Mouse (Mus musculus): ENCODE data around the gene Cntnap2.
"Not testable (repeated sequence)": the region's sequence is repeated elsewhere in the genome, so short reads cannot be mapped to it uniquely, and the experiment has no call there.

DNA sequence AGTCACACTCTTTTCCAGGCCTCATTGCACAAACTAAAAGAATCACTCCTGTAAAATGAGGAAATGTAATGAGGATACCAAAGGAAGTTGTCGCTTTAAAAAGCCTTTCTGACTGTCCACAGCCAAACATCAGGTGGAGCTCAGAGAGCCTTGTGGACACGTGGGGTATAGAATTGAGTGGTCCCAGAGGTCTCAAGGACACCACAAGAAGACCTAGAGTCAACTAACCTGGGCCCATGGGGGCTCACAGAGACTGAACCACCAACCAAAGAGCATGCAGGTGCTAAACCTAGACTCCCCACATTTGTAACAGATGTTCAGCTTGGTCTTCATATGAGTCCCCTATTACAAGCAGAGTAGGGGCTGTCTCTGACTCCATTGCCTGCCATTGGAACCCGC, 2117.0 kb downstream of the Cntnap2 start:
- TF ChIP-seq CTCF (conservative IDR thresholded peaks at IDR 0.05; ENCODE audit: low read length); NANOG (IDR thresholded peaks at IDR 0.05; ENCODE audit: borderline replicate concordance, low read length): not testable (repeated sequence)
